Mouse (Mus musculus) liver, embryonic 16.5 days (tissue): Measurements from ENCODE around the gene Mrps16. TPM values are rescaled to one million over a fixed set of nuclear protein-coding genes. Genes with fewer than 3 reads are reported as not detected.

Source experiments
- ATAC-seq: fragments of 200-750 bp; cut with Nextera tagmentation; 2 replicates; pipeline ENCODE4 v1.8.0; 2017; ENCODE audit warnings: low read depth, mild to moderate bottlenecking, moderate number of reproducible peaks, moderate library complexity
- H3K27ac ChIP-seq: fragments of 300-500 bp; sonication (generic); 2 replicates; pipeline ENCODE4 v1.5.1; 2014; ENCODE audit warnings: mild to moderate bottlenecking, low read length
- H3K27me3 ChIP-seq: fragments of 300-500 bp; sonication (generic); 2 replicates; pipeline ENCODE4 v1.6.1; 2014; ENCODE audit warnings: low read depth, low read length, mixed read lengths; ENCODE audit not compliant: control insufficient read depth, insufficient read depth
- H3K36me3 ChIP-seq: fragments of 300-500 bp; sonication (generic); 2 replicates; pipeline ENCODE4 v1.6.1; 2014; ENCODE audit warnings: mild to moderate bottlenecking; ENCODE audit not compliant: control insufficient read depth, insufficient read depth
- H3K4me1 ChIP-seq: fragments of 300-500 bp; sonication (generic); 2 replicates; pipeline ENCODE4 v1.6.1; 2014; ENCODE audit warnings: low read depth, low read length, mixed read lengths; ENCODE audit not compliant: control insufficient read depth
- H3K4me2 ChIP-seq: fragments of 300-500 bp; sonication (generic); 2 replicates; pipeline ENCODE4 v1.6.1; 2014; ENCODE audit warnings: low read depth, low read length, mixed read lengths
- H3K4me3 ChIP-seq: fragments of 300-500 bp; sonication (generic); 2 replicates; pipeline ENCODE4 v1.5.1; 2014; ENCODE audit warnings: low read depth, mild to moderate bottlenecking, low read length
- H3K9ac ChIP-seq: fragments of 300-500 bp; sonication (generic); 2 replicates; pipeline ENCODE4 v1.6.1; 2014; ENCODE audit warnings: low read depth, low read length
- H3K9me3 ChIP-seq: fragments of 300-500 bp; sonication (generic); replicated peaks from 2 replicates; pipeline ENCODE4 v1.6.1; 2016; ENCODE audit warnings: low read length; ENCODE audit not compliant: control insufficient read depth
- WGBS: fragments of 180-500 bp; shearing (Covaris S2); extraction: QIAGEN DNeasy Blood & Tissue Kit; methylation state at CpG from one replicate; pipeline ENCODE4 v1.1.7; 2014; ENCODE audit not compliant: insufficient replicate concordance; 5-methylcytosine and 5-hydroxymethylcytosine counted together
- polyA plus RNA-seq: library from polyadenylated mRNA; unstranded; fragments of >200 nt; fragmentation: Nextera tagmentation; extraction: Ambion mirVana; gene quantifications from 2 replicates; pipeline ENCODE4 v1.2.1, GENCODE M21; 2015

Mrps16 gene
- polyA plus RNA-seq, 1 experiment from 2014 or later: 40.4 TPM

GRCm38 (mm10) chr14:20378313-20379061 is 14.9 kb downstream of the Mrps16 start:
- Histone ChIP-seq H3K4me2 (no peak overlapping the region), H3K9ac (no peak overlapping the region), H3K36me3 (peaks cover 5% of the 10 kb centered on the region; the same call in 1 of the 2 replicates), H3K4me3 (no peak overlapping the region), H3K27ac (no peak overlapping the region), H3K4me1 (peaks cover 6% of the 10 kb centered on the region; the same call in 1 of the 2 replicates), H3K27me3 (no peaks in the 10 kb centered on the region), H3K9me3 (no peaks in the 10 kb centered on the region)
- peak; percentile 75 for ATAC-seq
- WGBS: 32% methylated on average over 13 of the region's 13 CpGs

GRCm38 (mm10) chr14:20377112-20377521 is 16.3 kb downstream of the Mrps16 start:
- peak; percentile 72 for ATAC-seq
- 42% methylated on average over 4 of the region's 4 CpGs for WGBS

GRCm38 (mm10) chr14:20371854-20372253 is 21.6 kb downstream of the Mrps16 start:
- 79% methylated on average over 1 of the region's 1 CpGs for WGBS
- no peak overlapping the region for H3K4me3 ChIP-seq

More at GRCm38 (mm10) chr14:20377112-20377521, 16.3 kb downstream of the Mrps16 start:
- H3K4me1 ChIP-seq: peaks cover 6% of the 10 kb centered on the region; the same call in 1 of the 2 replicates
- H3K4me3 ChIP-seq: no peak overlapping the region
- H3K36me3 ChIP-seq: no peaks in the 10 kb centered on the region; the same call in 1 of the 2 replicates
- no peaks in the 10 kb centered on the region for H3K27me3 ChIP-seq
- no peak overlapping the region for H3K9ac ChIP-seq
- H3K27ac ChIP-seq: no peak overlapping the region
- H3K9me3 ChIP-seq: no peaks in the 10 kb centered on the region
- H3K4me2 ChIP-seq: no peak overlapping the region

GRCm38 (mm10) chr14:20370798-20371197 is 22.6 kb downstream of the Mrps16 start:
- ATAC-seq: no peak
- H3K9me3 ChIP-seq: no peaks in the 10 kb centered on the region
- H3K9ac ChIP-seq: no peak overlapping the region
- 58% methylated on average over 7 of the region's 7 CpGs for WGBS
- H3K36me3 ChIP-seq: peaks cover 3% of the 10 kb centered on the region
- H3K27me3 ChIP-seq: no peaks in the 10 kb centered on the region
- H3K4me3 ChIP-seq: no peak overlapping the region
- no peaks in the 10 kb centered on the region for H3K4me1 ChIP-seq
- H3K27ac ChIP-seq: no peak overlapping the region
- no peak overlapping the region for H3K4me2 ChIP-seq

More at GRCm38 (mm10) chr14:20371854-20372253, 21.6 kb downstream of the Mrps16 start:
- H3K4me1 ChIP-seq: no peaks in the 10 kb centered on the region
- peaks cover 3% of the 10 kb centered on the region for H3K36me3 ChIP-seq
- H3K9me3 ChIP-seq: no peaks in the 10 kb centered on the region
- no peak overlapping the region for H3K9ac ChIP-seq
- ATAC-seq: no peak
- no peaks in the 10 kb centered on the region for H3K27me3 ChIP-seq
- H3K27ac ChIP-seq: no peak overlapping the region
- no peak overlapping the region for H3K4me2 ChIP-seq

- no peak for ATAC-seq
- H3K9me3 ChIP-seq: no peaks in the 10 kb centered on the region
- no peaks in the 10 kb centered on the region; the same call in 1 of the 2 replicates for H3K4me1 ChIP-seq
- peaks cover 8% of the 10 kb centered on the region for H3K36me3 ChIP-seq
- H3K27ac ChIP-seq: no peak overlapping the region
- H3K27me3 ChIP-seq: no peaks in the 10 kb centered on the region
- H3K4me3 ChIP-seq: no peak overlapping the region
- H3K4me2 ChIP-seq: no peak overlapping the region
- no peak overlapping the region for H3K9ac ChIP-seq
- WGBS: 84% methylated on average over 3 of the region's 3 CpGs
These were observed 25.2 kb downstream of the Mrps16 start for GRCm38 (mm10) chr14:20368271-20368670.

DNA sequence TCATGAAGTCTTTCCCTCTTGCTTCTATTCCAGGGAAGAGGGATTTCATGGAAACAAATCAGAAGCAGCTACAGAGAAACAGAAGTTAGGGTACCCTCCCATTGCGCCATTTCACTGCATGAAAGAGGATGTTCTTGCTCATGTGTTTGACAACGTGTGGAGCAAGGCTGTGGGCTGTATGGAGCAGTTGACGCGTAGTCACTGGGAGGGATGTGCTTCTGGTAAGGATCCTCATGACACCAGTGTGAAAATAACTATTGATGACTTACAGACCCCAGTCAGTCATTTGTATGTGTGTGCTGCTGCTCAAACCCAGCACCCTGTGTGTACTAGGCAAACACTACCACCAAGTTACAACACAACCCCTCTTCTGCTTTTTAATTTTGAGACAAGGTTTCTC is 30.2 kb downstream of the Mrps16 start:
- no peaks in the 10 kb centered on the region; the same call in 1 of the 2 replicates for H3K4me1 ChIP-seq
- WGBS: 73% methylated on average over 4 of the region's 4 CpGs
- no peak for ATAC-seq
- peaks cover 11% of the 10 kb centered on the region; the same call in 1 of the 2 replicates for H3K36me3 ChIP-seq
- no peak overlapping the region for H3K4me3 ChIP-seq
- H3K27me3 ChIP-seq: no peaks in the 10 kb centered on the region
- H3K9ac ChIP-seq: no peak overlapping the region
- H3K4me2 ChIP-seq: no peak overlapping the region
- H3K9me3 ChIP-seq: no peaks in the 10 kb centered on the region
- no peak overlapping the region for H3K27ac ChIP-seq

GRCm38 (mm10) chr14:20347991-20348541 is 45.4 kb downstream of the Mrps16 start, which contains the start of the genes Ecd and Fam149b:
TSS of gene Ecd (minus strand) at chr14:20348121.
TSS of gene Fam149b (plus strand) at chr14:20348162.
- Histone ChIP-seq H3K9me3 (no peaks in the 10 kb centered on the region), H3K27ac (peak within 1 kb of the TSS; percentile 84), H3K4me2 (peak within 1 kb of the TSS; percentile 53), H3K27me3 (no peaks in the 10 kb centered on the region), H3K36me3 (peaks cover 3% of the 10 kb centered on the region; the same call in 1 of the 2 replicates), H3K9ac (peak within 1 kb of the TSS; percentile 92), H3K4me3 (peak within 1 kb of the TSS; percentile 79), H3K4me1 (peaks cover 14% of the 10 kb centered on the region)
- WGBS: under 1% methylated on average over 42 of the region's 42 CpGs
- ATAC-seq: peak; percentile 99

- Histone ChIP-seq H3K4me2 (peak overlapping the region; percentile 53), H3K9me3 (no peaks in the 10 kb centered on the region), H3K27ac (peak overlapping the region; percentile 76), H3K4me3 (peak overlapping the region; percentile 79), H3K9ac (peak overlapping the region; percentile 84), H3K27me3 (no peaks in the 10 kb centered on the region), H3K4me1 (peaks cover 14% of the 10 kb centered on the region), H3K36me3 (peaks cover 5% of the 10 kb centered on the region; the same call in 1 of the 2 replicates)
- WGBS: 3% methylated on average over 15 of the region's 15 CpGs
- ATAC-seq: peak; percentile 31
These were observed 45.9 kb downstream of the Mrps16 start for GRCm38 (mm10) chr14:20347441-20347990.
